Mouse (Mus musculus) megakaryocyte, embryonic 14.5 days (primary cell): Measurements from ENCODE around the gene Cpne7.

Source experiments
- FLI1 ChIP-seq: IDR thresholded peaks from 2 replicates; pipeline ENCODE4 v1.6.1; 2012; ENCODE audit warnings: low read length, inconsistent platforms, mixed read lengths
- GATA1 ChIP-seq: IDR thresholded peaks from 3 replicates; pipeline ENCODE4 v1.6.1; 2012; ENCODE audit warnings: mixed read lengths, low read length, inconsistent platforms, borderline replicate concordance

- TF ChIP-seq GATA1 (no peak), FLI1 (no peak)
Observed at GRCm38 (mm10) chr8:123108010-123108409, 9.2 kb upstream of the Cpne7 start.
